Mouse (Mus musculus): Measurements from ENCODE around the gene Slc1a5.

The Slc1a5 gene

GRCm38 (mm10) chr7:16846775-16847174, 65.6 kb downstream of the Slc1a5 start:
- no peak for DNase-seq (ENCODE audit: low spot score in 2 of 2)

- no peak for DNase-seq (ENCODE audit: low spot score in 2 of 2)
Observed at GRCm38 (mm10) chr7:16847507-16847906, 66.4 kb downstream of the Slc1a5 start.

Data from frontal cortex, postnatal 36 days (tissue).